Mouse (Mus musculus) kidney, embryonic 14.5 days (tissue): ENCODE results near the gene Ptprd. TPM values are rescaled to one million over a fixed set of nuclear protein-coding genes. Genes with fewer than 3 reads are reported as not detected.

Experiments
- ATAC-seq: fragments of 200-750 bp; cut with Nextera tagmentation; 2 replicates; pipeline ENCODE4 v1.8.0; 2017; ENCODE audit warnings: moderate number of reproducible peaks, mild to moderate bottlenecking, moderate TSS enrichment, moderate library complexity; ENCODE audit not compliant: low FRiP score, low TSS enrichment
- H3K27ac ChIP-seq: fragments of 300-500 bp; sonication (generic); 2 replicates; pipeline ENCODE4 v1.5.1; 2014; ENCODE audit warnings: low read depth, mild to moderate bottlenecking, low read length, moderate library complexity, mixed read lengths
- H3K27me3 ChIP-seq: fragments of 300-500 bp; sonication (generic); 2 replicates; pipeline ENCODE4 v1.6.1; 2014; ENCODE audit warnings: mild to moderate bottlenecking, low read length; ENCODE audit not compliant: control insufficient read depth, insufficient read depth
- H3K36me3 ChIP-seq: fragments of 300-500 bp; sonication (generic); 2 replicates; pipeline ENCODE4 v1.6.1; 2014; ENCODE audit warnings: low read length, mixed read lengths; ENCODE audit not compliant: control insufficient read depth, insufficient read depth
- H3K4me1 ChIP-seq: fragments of 300-500 bp; sonication (generic); 2 replicates; pipeline ENCODE4 v1.6.1; 2014; ENCODE audit warnings: low read length, mixed read lengths; ENCODE audit not compliant: control insufficient read depth, insufficient read depth
- H3K4me2 ChIP-seq: fragments of 300-500 bp; sonication (generic); replicated peaks from 2 replicates; pipeline ENCODE4 v1.6.1; 2014; ENCODE audit warnings: low read depth, mild to moderate bottlenecking, low read length
- H3K4me3 ChIP-seq: fragments of 300-500 bp; sonication (generic); 2 replicates; pipeline ENCODE4 v1.5.1; 2014; ENCODE audit warnings: mild to moderate bottlenecking, low read length
- H3K9ac ChIP-seq: fragments of 300-500 bp; sonication (generic); 2 replicates; pipeline ENCODE4 v1.6.1; 2014; ENCODE audit warnings: low read depth, mild to moderate bottlenecking, low read length, moderate library complexity
- H3K9me3 ChIP-seq: fragments of 300-500 bp; sonication (generic); 2 replicates; pipeline ENCODE4 v1.6.1; 2016; ENCODE audit warnings: low read length; ENCODE audit not compliant: control insufficient read depth
- WGBS: fragments of 180-500 bp; shearing (Covaris S2); extraction: QIAGEN DNeasy Blood & Tissue Kit; methylation state at CpG from one replicate; pipeline ENCODE4 v1.1.7; 2014; 5-methylcytosine and 5-hydroxymethylcytosine counted together
- polyA plus RNA-seq: library from polyadenylated mRNA; unstranded; fragments of >200 nt; fragmentation: Nextera tagmentation; extraction: Ambion mirVana; gene quantifications from 2 replicates; pipeline ENCODE4 v1.2.1, GENCODE M21; 2014

Ptprd gene
- polyA plus RNA-seq, 1 experiment from 2014 or later = 34.8 TPM

- Histone ChIP-seq H3K27ac (no peak overlapping the region), H3K9ac (no peak overlapping the region), H3K4me3 (no peak overlapping the region), H3K9me3 (no peaks in the 10 kb centered on the region), H3K4me2 (no peak overlapping the region), H3K4me1 (0 out of 2 replicates have a peak, but pooled peaks cover 6% of the 10 kb centered on the region), H3K36me3 (no peaks in the 10 kb centered on the region), H3K27me3 (no peaks in the 10 kb centered on the region)
- WGBS = 58% methylated on average over 8 of the region's 8 CpGs
- peak; percentile 62; the same call in 1 of the 2 replicates for ATAC-seq
Observed at GRCm38 (mm10) chr4:77259250-77259971, 952.4 kb downstream of the Ptprd start.

GRCm38 (mm10) chr4:77251188-77251587 is 960.6 kb downstream of the Ptprd start:
- H3K9ac ChIP-seq = no peak overlapping the region
- ATAC-seq = no peak
- H3K4me1 ChIP-seq = no peaks in the 10 kb centered on the region
- H3K27ac ChIP-seq = no peak overlapping the region
- no peak overlapping the region for H3K4me3 ChIP-seq
- no peaks in the 10 kb centered on the region for H3K36me3 ChIP-seq
- no peak overlapping the region for H3K4me2 ChIP-seq
- WGBS = 58% methylated on average over 4 of the region's 4 CpGs
- no peaks in the 10 kb centered on the region for H3K27me3 ChIP-seq
- H3K9me3 ChIP-seq = no peaks in the 10 kb centered on the region

- no peak for ATAC-seq
- no peak overlapping the region for H3K27ac ChIP-seq
- H3K9ac ChIP-seq = no peak overlapping the region
- H3K4me1 ChIP-seq = no peaks in the 10 kb centered on the region
- H3K36me3 ChIP-seq = no peaks in the 10 kb centered on the region
- H3K4me2 ChIP-seq = no peak overlapping the region
- H3K27me3 ChIP-seq = no peaks in the 10 kb centered on the region
- WGBS = 45% methylated on average over 1 of the region's 1 CpGs
- H3K9me3 ChIP-seq = no peaks in the 10 kb centered on the region
- no peak overlapping the region for H3K4me3 ChIP-seq
Observed at GRCm38 (mm10) chr4:77249801-77250200, 962.0 kb downstream of the Ptprd start.

- H3K9me3 ChIP-seq = no peaks in the 10 kb centered on the region
- H3K9ac ChIP-seq = no peak overlapping the region
- ATAC-seq = no peak
- H3K4me2 ChIP-seq = no peak overlapping the region
- WGBS = 67% methylated on average over 1 of the region's 1 CpGs
- H3K36me3 ChIP-seq = no peaks in the 10 kb centered on the region
- H3K27me3 ChIP-seq = no peaks in the 10 kb centered on the region
- no peak overlapping the region for H3K4me3 ChIP-seq
- H3K4me1 ChIP-seq = no peaks in the 10 kb centered on the region
- H3K27ac ChIP-seq = no peak overlapping the region
Observed at GRCm38 (mm10) chr4:77248918-77249317, 962.8 kb downstream of the Ptprd start.

GRCm38 (mm10) chr4:77241852-77242455 is 969.8 kb downstream of the Ptprd start:
- Histone ChIP-seq H3K4me1 (no peaks in the 10 kb centered on the region), H3K4me2 (no peak overlapping the region), H3K9me3 (no peaks in the 10 kb centered on the region), H3K27me3 (no peaks in the 10 kb centered on the region), H3K36me3 (no peaks in the 10 kb centered on the region), H3K4me3 (no peak overlapping the region), H3K9ac (no peak overlapping the region), H3K27ac (no peak overlapping the region)
- no peak for ATAC-seq
- whole genome bisulfite sequencing = 75% methylated on average over 6 of the region's 6 CpGs

- no peaks in the 10 kb centered on the region for H3K27me3 ChIP-seq
- ATAC-seq = no peak
Observed at GRCm38 (mm10) chr4:77238144-77238543, 973.6 kb downstream of the Ptprd start.

GRCm38 (mm10) chr4:77233243-77233642 is 978.5 kb downstream of the Ptprd start:
- no peaks in the 10 kb centered on the region for H3K36me3 ChIP-seq
- no peaks in the 10 kb centered on the region for H3K9me3 ChIP-seq
- ATAC-seq = no peak
- no peak overlapping the region; the same call in 1 of the 2 replicates for H3K9ac ChIP-seq
- no peak overlapping the region for H3K4me2 ChIP-seq
- H3K27ac ChIP-seq = no peak overlapping the region
- H3K4me3 ChIP-seq = no peak overlapping the region
- 76% methylated on average over 2 of the region's 2 CpGs for WGBS
- no peaks in the 10 kb centered on the region for H3K4me1 ChIP-seq
- H3K27me3 ChIP-seq = no peaks in the 10 kb centered on the region

More at GRCm38 (mm10) chr4:77238144-77238543, 973.6 kb downstream of the Ptprd start:
- Histone ChIP-seq H3K4me2 (no peak overlapping the region), H3K9ac (no peak overlapping the region), H3K9me3 (no peaks in the 10 kb centered on the region), H3K4me1 (no peaks in the 10 kb centered on the region), H3K4me3 (no peak overlapping the region), H3K27ac (no peak overlapping the region), H3K36me3 (no peaks in the 10 kb centered on the region)
- WGBS = 64% methylated on average over 1 of the region's 1 CpGs

GRCm38 (mm10) chr4:77168866-77169265 is 1042.9 kb downstream of the Ptprd start:
- no peak overlapping the region for H3K4me3 ChIP-seq
- 86% methylated on average over 8 of the region's 8 CpGs for WGBS
- H3K9ac ChIP-seq = no peak overlapping the region
- H3K27me3 ChIP-seq = no peaks in the 10 kb centered on the region
- H3K4me2 ChIP-seq = no peak overlapping the region
- H3K27ac ChIP-seq = no peak overlapping the region
- H3K4me1 ChIP-seq = no peaks in the 10 kb centered on the region
- no peaks in the 10 kb centered on the region for H3K36me3 ChIP-seq
- ATAC-seq = no peak
- no peaks in the 10 kb centered on the region for H3K9me3 ChIP-seq

- H3K36me3 ChIP-seq = no peaks in the 10 kb centered on the region
- H3K9me3 ChIP-seq = no peaks in the 10 kb centered on the region
- H3K27ac ChIP-seq = no peak overlapping the region
- no peak overlapping the region for H3K4me3 ChIP-seq
- WGBS = 92% methylated on average over 3 of the region's 3 CpGs
- no peaks in the 10 kb centered on the region for H3K4me1 ChIP-seq
- no peak overlapping the region for H3K9ac ChIP-seq
- no peak overlapping the region for H3K4me2 ChIP-seq
- no peak for ATAC-seq
- H3K27me3 ChIP-seq = no peaks in the 10 kb centered on the region
Observed at GRCm38 (mm10) chr4:77157601-77158000, 1054.2 kb downstream of the Ptprd start.
